Mouse (Mus musculus): ENCODE measurements around the gene Wasf2.

GRCm38 (mm10) chr4:133241910-133242309, 111.6 kb downstream of the Wasf2 start:
- TF ChIP-seq POLR2A (IDR thresholded peaks at IDR 0.05; ENCODE audit: insufficient read depth, low read depth, low read length) (no peak; the same call in none of the 2 replicates), CTCF (IDR thresholded peaks at IDR 0.05) (no peak), EP300 (IDR thresholded peaks at IDR 0.05; ENCODE audit: insufficient read depth, low read depth, low read length) (peak; percentile 1; the same call in 1 of the 2 replicates)

All from heart, adult 2 months (tissue).